Mouse (Mus musculus) layer of hippocampus, adult 6 months (tissue): Measurements from ENCODE around the gene Krtap5-4. TPM values are rescaled to one million over a fixed set of nuclear protein-coding genes. Genes with fewer than 3 reads are reported as not detected.

ENCODE experiments used
- long read RNA-seq, 2 experiments: library from polyadenylated mRNA; unstranded; transcript quantifications; one replicate each; pipeline ENCODE4 v2.0.0; 2019 to 2020
- polyA plus RNA-seq: library from polyadenylated mRNA; unstranded; fragments of <200 nt; fragmentation: Nextera tagmentation; gene quantifications from 2 replicates; pipeline ENCODE4 v1.2.3, GENCODE M21; 2021

The Krtap5-4 gene
- polyA plus RNA-seq, result not detected in 2 replicates
- long read RNA-seq, experiment 1, result 0 reads
- long read RNA-seq, experiment 2, result 0 reads

DNA sequence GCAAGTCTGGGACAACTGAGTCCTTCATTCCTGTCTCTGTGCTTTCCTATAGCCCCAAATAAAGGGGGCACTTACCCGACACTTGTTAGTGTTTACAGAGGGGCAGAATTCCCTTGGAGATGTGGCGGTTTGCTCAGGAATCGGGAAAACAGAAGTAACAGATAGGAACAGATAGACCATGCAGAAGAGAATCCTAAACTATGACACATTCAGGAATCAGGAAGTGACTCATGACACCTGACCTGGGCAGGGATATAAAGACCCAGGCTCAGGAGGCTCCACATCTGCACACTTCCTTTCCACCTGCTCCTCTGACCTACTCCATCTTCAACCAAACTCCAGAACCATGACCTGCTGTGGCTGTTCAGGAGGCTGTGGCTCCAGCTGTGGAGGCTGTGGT is at the start of gene Krtap5-4:
Gene Krtap5-4, plus strand, starts transcription at position 301 of the 400 bp plus-strand sequence.

DNA sequence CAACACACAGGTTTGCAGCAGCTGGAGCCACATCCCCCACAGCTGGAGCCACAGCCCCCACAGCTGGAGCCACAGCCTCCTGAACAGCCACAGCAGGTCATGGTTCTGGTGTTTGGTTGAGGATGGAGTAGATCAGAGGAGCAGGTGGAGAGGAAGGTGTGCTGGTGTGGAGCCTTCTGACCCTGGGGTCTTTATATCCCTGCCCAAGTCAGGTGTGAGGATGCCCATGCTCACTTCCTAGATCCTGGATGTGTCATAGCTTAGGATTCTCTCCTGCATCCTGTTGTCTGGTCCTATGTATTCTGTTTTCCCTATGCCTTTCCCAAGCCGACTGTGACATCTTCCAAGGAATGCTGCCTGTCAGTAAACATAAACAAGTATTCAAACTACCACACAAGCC is 45.1 kb upstream of the Krtap5-4 start, which contains the start of gene Gm2431:
Gene Gm2431, minus strand, starts transcription at position 101 of the 400 bp plus-strand sequence.

DNA sequence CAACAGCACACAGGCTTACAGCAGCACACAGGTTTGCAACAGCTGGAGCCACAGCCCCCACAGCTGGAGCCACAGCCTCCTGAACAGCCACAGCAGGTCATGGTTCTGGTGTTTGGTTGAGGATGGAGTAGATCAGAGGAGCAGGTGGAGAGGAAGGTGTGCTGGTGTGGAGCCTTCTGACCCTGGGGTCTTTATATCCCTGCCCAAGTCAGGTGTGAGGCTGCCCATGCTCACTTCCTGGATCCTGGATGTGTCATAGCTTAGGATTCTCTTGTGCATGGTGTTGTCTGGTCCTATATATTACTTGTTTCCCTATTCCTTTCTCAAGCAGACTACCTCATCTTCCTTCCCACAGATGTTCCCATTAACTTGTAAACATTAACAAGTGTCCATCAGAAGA is 29.1 kb upstream of the Krtap5-4 start, which contains the start of gene Gm4559:
Gene Gm4559, minus strand, starts transcription at position 101 of the 400 bp plus-strand sequence.

DNA sequence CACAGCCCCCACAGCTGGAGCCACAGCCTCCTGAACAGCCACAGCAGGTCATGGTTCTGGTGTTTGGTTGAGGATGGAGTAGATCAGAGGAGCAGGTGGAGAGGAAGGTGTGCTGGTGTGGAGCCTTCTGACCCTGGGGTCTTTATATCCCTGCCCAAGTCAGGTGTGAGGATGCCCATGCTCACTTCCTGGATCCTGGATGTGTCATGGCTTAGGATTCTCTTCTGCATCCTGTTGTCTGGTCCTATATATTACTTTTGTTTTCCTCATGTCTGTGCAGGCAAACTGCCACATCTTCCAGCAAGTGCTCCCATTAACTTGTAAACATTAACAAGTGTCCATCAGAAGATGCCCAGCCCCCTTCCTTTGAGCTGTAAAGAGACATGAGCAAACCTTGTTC is 6.3 kb upstream of the Krtap5-4 start, which contains the start of gene Krtap5-1:
Gene Krtap5-1, minus strand, starts transcription at position 101 of the 400 bp plus-strand sequence.

Other genes with a start within 250 kb of the Krtap5-4 start
- 42.0 and 42.7 TPM in 2 replicates for gene Mob2, start 242.5 kb upstream of the Krtap5-4 start, polyA plus RNA-seq
- gene Dusp8, start 207.7 kb upstream of the Krtap5-4 start, polyA plus RNA-seq, result 22.7 and 63.1 TPM in 2 replicates
- gene Gm45618, start 182.8 kb upstream of the Krtap5-4 start, polyA plus RNA-seq, result not detected in 2 replicates
- not detected in 2 replicates for gene Gm39115, start 167.5 kb upstream of the Krtap5-4 start, polyA plus RNA-seq
- not detected in 2 replicates for gene Gm45337, start 158.9 kb upstream of the Krtap5-4 start, polyA plus RNA-seq
- gene Gm29735, start 146.4 kb upstream of the Krtap5-4 start, polyA plus RNA-seq, result not detected in 2 replicates
- gene Gm4553, start 137.8 kb upstream of the Krtap5-4 start, polyA plus RNA-seq, result not detected in 2 replicates
- gene Krtap5-2, start 127.5 kb upstream of the Krtap5-4 start, polyA plus RNA-seq, result not detected in 2 replicates
- gene Gm10153, start 113.2 kb upstream of the Krtap5-4 start, polyA plus RNA-seq, result not detected in 2 replicates
- gene Krtap5-3, start 102.2 kb upstream of the Krtap5-4 start, polyA plus RNA-seq, result not detected in 2 replicates
- not detected in 2 replicates for gene Gm7579, start 91.7 kb upstream of the Krtap5-4 start, polyA plus RNA-seq
- gene Krtap5-5, start 73.6 kb upstream of the Krtap5-4 start, polyA plus RNA-seq, result not detected in 2 replicates
- not detected in 2 replicates for gene Gm40460, start 62.5 kb upstream of the Krtap5-4 start, polyA plus RNA-seq
- gene Gm2431, start 45.2 kb upstream of the Krtap5-4 start, polyA plus RNA-seq, result not detected in 2 replicates
- not detected in 2 replicates for gene Gm4559, start 29.2 kb upstream of the Krtap5-4 start, polyA plus RNA-seq
- not detected in 2 replicates for gene Krtap5-1, start 6.4 kb upstream of the Krtap5-4 start, polyA plus RNA-seq
- 36.8 and 37.1 TPM in 2 replicates for gene Ifitm10, start 70.2 kb downstream of the Krtap5-4 start, polyA plus RNA-seq
- gene Gm49369, start 79.1 kb downstream of the Krtap5-4 start, polyA plus RNA-seq, result 0.75 and 1.3 TPM in 2 replicates
- gene Ctsd, start 84.5 kb downstream of the Krtap5-4 start, polyA plus RNA-seq, result 498 and 676 TPM in 2 replicates
- not detected in 2 replicates for gene Syt8, start 131.3 kb downstream of the Krtap5-4 start, polyA plus RNA-seq
- 0.95 and 1.1 TPM in 2 replicates for gene Tnni2, start 138.3 kb downstream of the Krtap5-4 start, polyA plus RNA-seq
- 2.4 and 3.4 TPM in 2 replicates for gene Lsp1, start 157.3 kb downstream of the Krtap5-4 start, polyA plus RNA-seq
- 0.19 and 0.25 TPM in 2 replicates for gene Tnnt3, start 195.3 kb downstream of the Krtap5-4 start, polyA plus RNA-seq
- gene Mrpl23, start 229.1 kb downstream of the Krtap5-4 start, polyA plus RNA-seq, result 42.3 and 45.9 TPM in 2 replicates